Mouse (Mus musculus): ENCODE data around the gene Mzf1.

The Mzf1 gene

GRCm38 (mm10) chr7:13001584-13001983 lies 53.0 kb downstream of the Mzf1 start:
- DNase-seq = no peak

- no peak for DNase-seq
Measured at GRCm38 (mm10) chr7:12998851-12999250, 55.7 kb downstream of the Mzf1 start, which contains the start of gene Trim28. TSS of gene Trim28 (plus strand) at chr7:12999114.

- no peak for DNase-seq
Measured at GRCm38 (mm10) chr7:12998053-12998452, 56.5 kb downstream of the Mzf1 start, which contains the start of gene Slc27a5. TSS of gene Slc27a5 (minus strand) at chr7:12998192.

- DNase-seq = no peak
Measured at GRCm38 (mm10) chr7:12997230-12997629, 57.3 kb downstream of the Mzf1 start.

GRCm38 (mm10) chr7:12995862-12996261 lies 58.7 kb downstream of the Mzf1 start:
- no peak for DNase-seq

- DNase-seq = no peak
Measured at GRCm38 (mm10) chr7:12993148-12993547, 61.4 kb downstream of the Mzf1 start.

Data from cerebellum, adult 18-20 months (tissue).